Mouse (Mus musculus) ES-E14 (cell line): ENCODE measurements around the gene Rnf181.

Experiments used
- MAFK ChIP-seq: IDR thresholded peaks from 2 replicates; pipeline ENCODE4 v1.6.1; 2014; ENCODE audit warnings: mild to moderate bottlenecking, low read depth, low read length, inconsistent platforms; ENCODE audit not compliant: insufficient read depth
- ZNF384 ChIP-seq: IDR thresholded peaks from 2 replicates; pipeline ENCODE4 v1.6.1; 2012; ENCODE audit warnings: low read depth, low read length, inconsistent platforms

GRCm38 (mm10) chr6:72409567-72409966 is 42.8 kb upstream of the Rnf181 start:
- no peak for TF ChIP-seq MAFK
- TF ChIP-seq ZNF384: no peak
